Mouse (Mus musculus) CH12.LX (cell line): ENCODE data around the gene Bhlhe41.

ENCODE experiments used
- CTCF ChIP-seq, 2 experiments: IDR thresholded peaks in 1 of 2; conservative IDR thresholded peaks in 1 of 2; 2 replicates each; pipeline ENCODE4 v1.5.1; 2011 to 2012; ENCODE audit warnings: low read depth in 2 of 2, low read length in 2 of 2, improper control_type of control experiment in 1 of 2, inconsistent platforms in 1 of 2, mild to moderate bottlenecking in 1 of 2, moderate library complexity in 1 of 2
- JUND ChIP-seq: conservative IDR thresholded peaks from 2 replicates; pipeline ENCODE4 v1.6.1; 2011; ENCODE audit warnings: low read depth, low read length, improper control_type of control experiment
- KAT2A ChIP-seq: IDR thresholded peaks from 2 replicates; pipeline ENCODE4 v1.6.1; 2012; ENCODE audit warnings: low read length, improper control_type of control experiment, inconsistent platforms; ENCODE audit not compliant: insufficient replicate concordance
- MAX ChIP-seq: IDR thresholded peaks from 2 replicates; pipeline ENCODE4 v1.6.1; 2011; ENCODE audit warnings: low read length, improper control_type of control experiment
- PAX5 ChIP-seq: IDR thresholded peaks from 2 replicates; pipeline ENCODE4 v1.6.1; 2012; ENCODE audit warnings: low read length, inconsistent platforms, mixed read lengths
- POLR2A ChIP-seq: IDR thresholded peaks from 2 replicates; pipeline ENCODE4 v1.6.1; 2011; ENCODE audit warnings: low read depth, mild to moderate bottlenecking, improper control_type of control experiment, low read length
- POLR2AphosphoS2 ChIP-seq: IDR thresholded peaks from 2 replicates; pipeline ENCODE4 v1.6.1; 2011; ENCODE audit warnings: low read depth, low read length, improper control_type of control experiment
- ZC3H11A ChIP-seq: IDR thresholded peaks from 2 replicates; pipeline ENCODE4 v1.6.1; 2012; ENCODE audit warnings: low read depth, mild to moderate bottlenecking, inconsistent platforms, low read length, improper control_type of control experiment
- ZKSCAN1 ChIP-seq: IDR thresholded peaks from 2 replicates; pipeline ENCODE4 v1.6.1; 2012; ENCODE audit warnings: low read depth, inconsistent platforms, low read length, improper control_type of control experiment, borderline replicate concordance

- no peak for TF ChIP-seq POLR2AphosphoS2
- TF ChIP-seq PAX5: no peak
- no peak for TF ChIP-seq ZKSCAN1
- TF ChIP-seq KAT2A: no peak
- TF ChIP-seq JUND: no peak
- TF ChIP-seq CTCF (conservative IDR thresholded peaks at IDR 0.05 in 1 of 2, IDR thresholded peaks at IDR 0.05 in 1 of 2; ENCODE audit: low read depth in 2 of 2, low read length in 2 of 2): no peak
- peak; percentile 29; the same call in 1 of the 2 replicates for TF ChIP-seq POLR2A
- TF ChIP-seq ZC3H11A: no peak
- TF ChIP-seq MAX: no peak
Observed at GRCm38 (mm10) chr6:145853356-145854079, 11.8 kb downstream of the Bhlhe41 start.
